ENCODE assay signal across 8 mouse cellular contexts in genomic region chr9:64253021-64253904, GRCm38 (mm10). TPM values are rescaled to one million over a fixed set of nuclear protein-coding genes. Genes with fewer than 3 reads are reported as not detected.
DNase-seq lines count a peak whose midpoint lies in the region; ATAC-seq and TF ChIP-seq lines count a peak whose summit lies in the region.

Gene Map2k1, minus strand, starts transcription at chr9:64253631.

- peak; percentile 54 for TF ChIP-seq EP300 in heart, adult 2 months (IDR thresholded peaks at IDR 0.05; ENCODE audit: insufficient read depth, low read depth, low read length)

- H3K27ac ChIP-seq in embryonic facial prominence, embryonic 14.5 days (replicated peaks; ENCODE audit: low read depth, low read length), result peak within 1 kb of the TSS; percentile 92
- H3K27ac ChIP-seq in heart, adult 2 months, result peak within 1 kb of the TSS; percentile 86
- H3K27ac ChIP-seq in limb, embryonic 13.5 days, result peak within 1 kb of the TSS; percentile 93
- peak within 1 kb of the TSS; percentile 92 for H3K27ac ChIP-seq in midbrain, embryonic 16.5 days (ENCODE audit: low read length)

- H3K4me1 ChIP-seq in embryonic facial prominence, embryonic 14.5 days (ENCODE audit: control insufficient read depth, insufficient read depth, low read length), result peaks cover 14% of the 10 kb centered on the region
- H3K4me1 ChIP-seq in heart, adult 2 months (ENCODE audit: control insufficient read depth, insufficient read depth, low read length), result peaks cover 3% of the 10 kb centered on the region
- peaks cover 25% of the 10 kb centered on the region for H3K4me1 ChIP-seq in limb, embryonic 13.5 days
- H3K4me1 ChIP-seq in midbrain, embryonic 16.5 days (ENCODE audit: control insufficient read depth, insufficient read depth, low read length), result peaks cover 15% of the 10 kb centered on the region

- intact Hi-C loops in heart, adult 2 months (cut with DNase I), result loop anchor here (1.0 to 2.0 kb wide), 3 partner anchors 18 to 74 kb away; partner anchors contain the start of genes Snapc5, Tipin and Uchl4

- H3K27me3 ChIP-seq in embryonic facial prominence, embryonic 14.5 days (replicated peaks; ENCODE audit: control insufficient read depth, insufficient read depth, low read length), result no peaks in the 10 kb centered on the region
- H3K27me3 ChIP-seq in heart, adult 2 months (ENCODE audit: control insufficient read depth, insufficient read depth, low read length), result no peaks in the 10 kb centered on the region
- H3K27me3 ChIP-seq in limb, embryonic 13.5 days, result no peaks in the 10 kb centered on the region
- H3K27me3 ChIP-seq in midbrain, embryonic 16.5 days (ENCODE audit: control insufficient read depth, insufficient read depth, low read depth, low read length), result no peaks in the 10 kb centered on the region

- H3K9ac ChIP-seq in embryonic facial prominence, embryonic 14.5 days (ENCODE audit: low read depth, low read length), result peak within 1 kb of the TSS; percentile 92
- peak within 1 kb of the TSS; percentile 94 for H3K9ac ChIP-seq in heart, adult 2 months (ENCODE audit: low read depth, low read length)
- H3K9ac ChIP-seq in limb, embryonic 13.5 days, result peak within 1 kb of the TSS; percentile 94
- H3K9ac ChIP-seq in midbrain, embryonic 16.5 days (ENCODE audit: low read depth, low read length), result peak within 1 kb of the TSS; percentile 88

- H3K4me2 ChIP-seq in embryonic facial prominence, embryonic 14.5 days (ENCODE audit: low read depth, low read length), result peak within 1 kb of the TSS; percentile 84
- peak within 1 kb of the TSS; percentile 78 for H3K4me2 ChIP-seq in limb, embryonic 13.5 days (replicated peaks)
- peak within 1 kb of the TSS; percentile 60 for H3K4me2 ChIP-seq in midbrain, embryonic 16.5 days (ENCODE audit: low read length)

- no peaks in the 10 kb centered on the region for H3K36me3 ChIP-seq in embryonic facial prominence, embryonic 14.5 days (ENCODE audit: control insufficient read depth, insufficient read depth, low read length)
- peaks cover 10% of the 10 kb centered on the region for H3K36me3 ChIP-seq in heart, adult 2 months (ENCODE audit: control insufficient read depth, insufficient read depth, low read length)
- peaks cover 6% of the 10 kb centered on the region; the same call in 1 of the 2 replicates for H3K36me3 ChIP-seq in limb, embryonic 13.5 days
- no peaks in the 10 kb centered on the region for H3K36me3 ChIP-seq in midbrain, embryonic 16.5 days (ENCODE audit: control insufficient read depth, insufficient read depth, low read length)

- TF ChIP-seq CTCF in heart, adult 2 months (IDR thresholded peaks at IDR 0.05), result peak; percentile 92

- under 1% methylated on average over 42 of the region's 89 CpGs for WGBS in embryonic facial prominence, embryonic 14.5 days
- WGBS in heart, adult 2 months, result under 1% methylated on average over 88 of the region's 89 CpGs
- under 1% methylated on average over 89 of the region's 89 CpGs for WGBS in limb, embryonic 13.5 days
- under 1% methylated on average over 89 of the region's 89 CpGs for WGBS in midbrain, embryonic 16.5 days

- peak; percentile 97 for TF ChIP-seq POLR2A in heart, adult 2 months (IDR thresholded peaks at IDR 0.05; ENCODE audit: insufficient read depth, low read depth, low read length)

- H3K9me3 ChIP-seq in embryonic facial prominence, embryonic 14.5 days (ENCODE audit: control insufficient read depth, low read length), result no peaks in the 10 kb centered on the region
- no peaks in the 10 kb centered on the region for H3K9me3 ChIP-seq in limb, embryonic 13.5 days
- no peaks in the 10 kb centered on the region for H3K9me3 ChIP-seq in midbrain, embryonic 16.5 days (replicated peaks; ENCODE audit: control insufficient read depth, low read length, poor library complexity, severe bottlenecking)

- DNase-seq in 3T3-L1 (ENCODE audit: low read depth, low spot score), result peak; percentile 99
- DNase-seq in adrenal gland, postnatal 4 days (ENCODE audit: low spot score in 2 of 2), result peak; percentile 98 to 100
- DNase-seq in embryonic facial prominence, embryonic 14.5 days (ENCODE audit: low spot score), result peak; percentile 99
- peak; percentile 100 for DNase-seq in heart, adult 2 months
- DNase-seq in kidney, adult 8-10 months, result peak; percentile 99 to 100
- DNase-seq in spleen, postnatal 10 days (ENCODE audit: low spot score in 2 of 2), result peak; percentile 99 to 100

- H3K79me2 ChIP-seq in heart, adult 2 months (replicated peaks; ENCODE audit: control insufficient read depth, insufficient read depth, low read length), result peaks cover 2% of the 10 kb centered on the region; the same call in 1 of the 2 replicates

- H3K4me3 ChIP-seq in embryonic facial prominence, embryonic 14.5 days (ENCODE audit: low read depth, low read length), result peak within 1 kb of the TSS; percentile 97
- H3K4me3 ChIP-seq in heart, adult 2 months, result peak within 1 kb of the TSS; percentile 94
- peak within 1 kb of the TSS; percentile 95 for H3K4me3 ChIP-seq in limb, embryonic 13.5 days
- H3K4me3 ChIP-seq in midbrain, embryonic 16.5 days (ENCODE audit: low read depth, low read length), result peak within 1 kb of the TSS; percentile 93

- peak; percentile 96 for ATAC-seq in embryonic facial prominence, embryonic 14.5 days (ENCODE audit: low read depth)
- ATAC-seq in limb, embryonic 13.5 days (ENCODE audit: low FRiP score, low read depth), result peak; percentile 99
- peak; percentile 98 for ATAC-seq in midbrain, embryonic 16.5 days

RNA-seq across cellular contexts. Expression of gene Map2k1, which starts in this region (rescaled TPM):
- total RNA-seq in adrenal gland, postnatal 4 days (2021), result 10 to 100 TPM; 49.4 to 54.3 TPM
- 105 and 109 TPM in 2 replicates for polyA plus RNA-seq in embryonic facial prominence, embryonic 14.5 days (2014; fragmentation: Nextera tagmentation; extraction: Ambion mirVana)
- 10 to 100 TPM; 47.2 to 47.5 TPM for total RNA-seq in heart, adult 2 months (2021)
- polyA plus RNA-seq in heart, adult 2 months (2012; rRNA removed), result 30.0 and 43.3 TPM in 2 replicates
- 79.0 and 80.1 TPM in 2 replicates for polyA plus RNA-seq in limb, embryonic 13.5 days (2015; fragmentation: Nextera tagmentation; extraction: Ambion mirVana)
- polyA plus RNA-seq in midbrain, embryonic 16.5 days (2015; fragmentation: Nextera tagmentation; extraction: Ambion mirVana), result 62.6 and 68.4 TPM in 2 replicates

Comparison
In these comparisons a context has a peak if more than half of its experiments do, and no peak if none do; other contexts are left out.
1. Peak in every context shown above with its lines: DNase-seq, ATAC-seq, H3K4me3 ChIP-seq and H3K27ac ChIP-seq.